Mouse (Mus musculus): ENCODE measurements around the gene Flywch2.

DNA sequence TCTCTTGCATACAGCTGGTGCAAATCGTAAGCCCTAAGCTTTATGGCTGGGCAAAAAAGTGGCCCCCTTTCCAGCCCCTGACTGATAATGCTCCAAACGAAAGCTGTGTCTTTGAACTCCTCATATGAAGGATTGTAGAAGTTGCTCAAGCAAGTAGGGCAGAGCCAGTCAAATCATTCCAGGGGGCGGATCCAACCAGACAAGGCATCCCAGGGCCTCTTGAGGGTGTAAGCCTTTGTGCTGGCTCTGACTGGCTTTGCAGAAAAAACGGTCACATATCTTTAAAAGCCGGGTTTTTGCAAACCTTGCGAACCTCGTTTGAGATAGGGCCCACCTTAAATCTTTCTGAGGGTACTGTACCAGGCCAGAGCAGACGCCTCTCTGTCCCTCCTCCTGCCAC lies 41.8 kb downstream of the Flywch2 start:
- TF ChIP-seq CTCF (IDR thresholded peaks at IDR 0.05; ENCODE audit: extremely low read depth, insufficient read depth, low read length) (no peak), POLR2A (IDR thresholded peaks at IDR 0.05; ENCODE audit: extremely low read depth, insufficient read depth, low read length) (no peak)

All from cortical plate, adult 2 months (tissue).